Mouse (Mus musculus): ENCODE data around the gene Spryd7.
"Not testable (repeated sequence)": the region's sequence is repeated elsewhere in the genome, so short reads cannot be mapped to it uniquely, and the experiment has no call there.

The Spryd7 gene

DNA sequence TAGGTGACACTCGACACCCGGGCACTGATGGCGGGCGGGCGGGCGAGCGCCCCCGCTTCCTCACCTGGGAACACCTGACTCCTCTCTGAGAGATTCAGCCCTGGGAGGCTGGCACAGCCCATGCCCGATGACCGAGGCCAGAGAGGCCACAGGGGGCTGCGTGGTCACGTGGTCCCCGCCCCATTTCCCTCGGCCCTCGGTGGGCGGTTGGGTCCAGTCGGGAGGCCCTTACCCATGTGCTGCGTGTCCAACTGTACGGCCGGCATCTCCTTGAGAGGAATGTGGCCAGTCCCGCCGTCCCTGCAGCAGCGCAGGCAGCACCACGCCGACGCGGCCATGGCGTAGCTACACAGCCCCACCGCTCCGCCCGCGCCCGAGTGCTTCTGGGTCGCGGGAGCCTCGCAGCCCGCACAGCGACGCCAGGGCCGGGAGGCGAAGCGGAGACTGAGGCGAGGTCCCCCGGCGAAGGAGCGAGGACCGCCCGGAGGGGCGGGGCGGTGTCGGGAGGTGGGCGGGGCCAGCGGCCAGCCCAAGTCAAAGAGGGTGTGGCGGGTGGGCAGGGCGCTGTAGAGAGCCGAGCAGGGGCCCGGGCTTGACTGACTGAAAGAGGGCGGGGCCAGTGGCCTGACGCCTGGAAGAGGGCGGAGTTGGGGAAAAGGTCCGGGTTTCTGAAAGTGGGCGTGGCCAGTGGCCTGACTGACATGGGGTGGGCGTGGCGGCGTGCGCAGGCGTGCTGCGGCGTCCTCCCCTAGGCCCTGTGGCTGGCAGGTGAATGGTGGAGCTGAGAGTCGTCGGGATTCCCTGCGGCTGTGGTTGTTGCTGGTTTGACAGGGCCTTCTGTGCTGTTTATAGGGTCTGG, at the start of gene Spryd7:
Gene Spryd7, minus strand, starts transcription at position 598 of the 859 bp plus-strand sequence.
- peak; percentile 98 to 99 for DNase-seq

DNA sequence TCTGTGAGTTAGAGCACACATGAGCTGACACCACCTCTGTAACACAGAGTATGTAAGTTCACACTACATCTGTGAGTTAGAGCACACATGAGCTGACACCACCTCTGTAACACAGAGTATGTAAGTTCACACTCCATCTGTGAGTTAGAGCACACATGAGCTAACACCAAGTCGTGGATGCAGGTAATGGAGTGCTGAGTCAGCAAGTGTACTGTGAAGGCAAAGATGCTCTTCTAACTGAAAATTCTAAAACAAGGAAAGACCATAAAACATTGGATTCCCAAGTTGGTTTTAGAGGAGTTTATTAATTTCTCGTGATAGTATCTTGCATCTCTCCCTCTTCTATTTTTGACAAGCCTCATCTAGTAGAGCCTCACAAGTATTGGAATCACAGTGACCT, 49.4 kb upstream of the Spryd7 start:
- DNase-seq: not testable (repeated sequence)

DNA sequence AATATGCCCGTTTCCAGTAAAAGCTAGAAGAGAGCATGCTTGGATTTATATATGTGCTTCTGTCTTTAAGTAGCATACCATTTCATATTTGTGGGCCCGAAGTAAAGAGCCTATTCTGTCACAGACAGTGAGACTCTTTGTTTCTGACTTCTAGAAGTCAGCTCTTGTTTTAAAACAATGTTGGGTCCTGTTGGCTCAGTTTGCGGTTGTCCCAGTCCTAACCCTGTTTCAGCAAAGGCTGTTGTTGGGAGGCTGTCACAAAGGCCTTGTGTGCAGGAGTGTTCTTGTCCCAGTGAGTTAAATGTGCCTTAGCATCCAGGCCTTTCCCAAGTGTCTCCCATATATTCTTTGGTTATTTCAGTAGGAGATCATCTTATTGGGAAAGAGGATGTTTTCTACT, 47.4 kb upstream of the Spryd7 start:
- no peak for DNase-seq

GRCm38 (mm10) chr14:61603069-61603755, 46.5 kb upstream of the Spryd7 start:
- no peak for DNase-seq

GRCm38 (mm10) chr14:61601348-61601747, 44.7 kb upstream of the Spryd7 start:
- DNase-seq: no peak

DNA sequence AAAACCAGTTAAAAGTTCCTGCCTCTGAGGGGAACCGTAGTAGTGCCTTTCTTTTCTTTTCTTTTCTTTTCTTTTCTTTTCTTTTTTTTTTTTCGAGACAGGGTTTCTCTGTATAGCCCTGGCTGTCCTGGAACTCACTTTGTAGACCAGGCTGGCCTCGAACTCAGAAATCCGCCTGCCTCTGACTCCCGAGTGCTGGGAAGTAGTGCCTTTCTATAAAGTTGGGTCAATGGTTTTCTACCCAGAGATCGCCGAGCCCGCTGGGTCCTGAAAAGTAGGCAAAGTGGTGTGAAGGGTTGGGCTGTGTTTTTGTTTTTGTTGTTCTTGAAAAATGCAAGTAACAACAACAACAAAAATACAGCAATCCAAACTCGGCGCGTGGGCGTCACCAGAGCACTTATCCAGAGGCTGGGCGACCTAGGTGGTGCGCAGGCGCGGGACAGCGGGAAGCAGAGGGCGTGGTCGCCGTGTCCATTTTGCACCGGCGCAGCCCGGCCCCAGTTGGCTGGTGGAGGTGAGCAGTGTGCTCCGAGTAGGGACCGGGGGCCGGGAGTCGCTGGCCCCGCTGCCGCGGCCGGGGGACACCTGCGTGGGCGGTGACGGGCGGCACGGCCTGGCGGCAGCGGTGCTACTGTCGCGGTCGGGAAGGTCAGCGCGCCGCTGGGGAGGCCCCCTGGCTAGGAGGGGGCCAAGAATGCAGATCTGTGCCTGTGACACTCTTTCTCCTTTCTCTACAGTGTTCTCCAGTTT, 42.5 kb upstream of the Spryd7 start:
- peak; percentile 94 to 96 for DNase-seq

- no peak for DNase-seq
These were observed 41.3 kb upstream of the Spryd7 start, which contains the start of gene Trim13 for GRCm38 (mm10) chr14:61597968-61598367. Gene Trim13 (plus strand): TSS chr14:61598247.

- no peak for DNase-seq
These were observed 40.2 kb upstream of the Spryd7 start for GRCm38 (mm10) chr14:61596719-61597426.

DNA sequence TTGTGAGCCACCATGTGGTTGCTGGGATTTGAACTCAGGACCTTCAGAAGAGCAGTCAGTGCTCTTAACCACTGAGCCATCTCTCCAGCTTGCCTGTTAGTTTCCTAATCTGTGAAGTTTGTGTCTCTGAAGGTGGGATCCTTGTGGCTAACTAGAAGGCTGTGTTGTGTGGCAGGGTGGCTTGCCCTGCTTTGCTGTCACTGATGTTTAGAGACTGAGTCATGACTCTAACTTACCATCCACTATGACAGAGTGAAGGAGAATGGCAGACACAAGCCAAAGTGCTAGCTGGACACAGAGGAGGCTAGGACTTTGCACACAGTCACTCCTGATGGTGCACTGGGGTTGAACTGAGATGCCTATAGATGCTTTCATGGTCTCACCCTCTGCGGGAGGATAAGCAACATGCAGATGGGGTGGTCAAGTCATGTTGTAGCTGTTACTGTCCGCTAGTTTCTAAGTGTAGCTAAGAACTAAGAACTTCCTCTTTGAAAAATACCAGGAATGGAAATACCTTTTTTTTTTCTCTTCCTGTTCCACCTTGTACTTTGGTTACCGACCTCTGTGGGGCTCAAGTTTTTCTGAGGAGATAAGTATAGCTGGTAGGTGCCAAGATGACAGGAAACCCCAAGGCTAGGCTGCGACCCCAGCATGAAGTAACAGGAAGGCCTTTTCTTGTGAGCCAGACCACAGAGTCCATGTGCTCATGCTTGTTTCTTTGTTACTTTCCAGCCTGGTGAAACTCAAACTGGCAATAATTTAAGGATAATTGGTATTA, 32.8 kb upstream of the Spryd7 start:
- DNase-seq: no peak

GRCm38 (mm10) chr14:61575941-61576340, 19.3 kb upstream of the Spryd7 start:
- DNase-seq: no peak

GRCm38 (mm10) chr14:61575066-61575465, 18.4 kb upstream of the Spryd7 start:
- DNase-seq: no peak

DNA sequence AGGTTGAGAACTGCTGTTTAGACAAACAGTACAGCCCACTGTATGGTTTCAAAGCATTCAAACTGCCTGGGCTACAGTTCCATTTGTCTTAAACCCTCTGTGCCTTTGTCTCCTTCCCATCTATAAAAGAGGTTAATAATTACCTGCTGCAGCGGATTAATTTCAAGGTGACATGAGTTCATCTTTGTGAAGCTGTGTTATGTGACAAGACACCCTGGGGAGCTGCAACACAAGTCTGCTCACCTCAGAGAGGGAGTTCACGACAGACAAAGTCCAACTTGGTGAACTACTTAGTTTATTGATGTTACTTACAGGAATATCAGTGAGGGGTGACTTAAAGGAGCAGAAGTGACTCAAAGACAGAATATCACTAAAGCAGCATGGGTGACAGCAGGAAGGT, 15.4 kb upstream of the Spryd7 start:
- peak; percentile 26 to 70 for DNase-seq

DNA sequence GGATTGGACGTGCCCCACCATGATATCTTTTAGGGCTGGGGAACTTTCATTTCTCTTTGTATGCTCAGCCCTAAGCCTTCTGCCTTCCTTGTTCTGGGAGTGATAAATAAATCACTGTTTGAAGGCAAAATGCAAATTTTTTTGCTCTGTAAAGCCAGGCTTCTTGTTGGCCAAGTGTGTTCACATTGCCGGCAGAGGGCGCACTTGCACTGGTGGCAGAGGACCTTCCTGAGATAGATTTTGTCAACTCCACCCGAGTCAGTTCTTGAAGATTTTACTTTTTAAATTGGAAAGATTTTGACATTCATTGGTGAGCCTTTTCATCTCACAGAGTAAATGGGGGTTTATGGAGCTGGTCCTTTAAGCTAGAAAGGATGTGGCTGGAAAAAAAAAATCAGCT, 14.7 kb upstream of the Spryd7 start:
- DNase-seq: peak; percentile 85 to 98

- peak; percentile 19 to 37 for DNase-seq
These were observed 12.7 kb upstream of the Spryd7 start for GRCm38 (mm10) chr14:61569344-61569743.

- not testable (repeated sequence) for DNase-seq
These were observed 9.5 kb upstream of the Spryd7 start for GRCm38 (mm10) chr14:61566211-61566610.

DNA sequence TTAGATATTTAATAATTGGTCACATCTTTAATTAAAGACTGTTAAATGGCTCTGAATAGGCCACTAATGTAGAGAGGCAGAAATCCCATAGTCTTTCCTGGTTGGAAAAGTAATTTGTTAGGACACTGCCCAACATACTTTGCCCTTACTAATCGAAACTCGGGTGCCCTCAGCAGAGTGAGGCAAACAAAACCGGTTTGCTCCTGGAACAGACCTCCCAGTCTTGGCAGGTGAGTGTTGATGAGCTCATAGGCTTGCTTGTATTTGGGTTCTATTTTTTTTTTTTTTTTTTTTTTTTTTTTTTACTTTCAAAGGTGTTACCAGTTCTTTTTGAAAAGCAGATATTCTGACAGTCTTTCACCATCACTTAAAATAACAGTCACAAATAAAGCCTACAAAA, 3.2 kb upstream of the Spryd7 start:
- peak; percentile 52 to 61 for DNase-seq

- no peak for DNase-seq
These were observed 2.2 kb upstream of the Spryd7 start for GRCm38 (mm10) chr14:61558901-61559300.

GRCm38 (mm10) chr14:61555931-61556288, 776 bp downstream of the Spryd7 start:
- DNase-seq: no peak

DNA sequence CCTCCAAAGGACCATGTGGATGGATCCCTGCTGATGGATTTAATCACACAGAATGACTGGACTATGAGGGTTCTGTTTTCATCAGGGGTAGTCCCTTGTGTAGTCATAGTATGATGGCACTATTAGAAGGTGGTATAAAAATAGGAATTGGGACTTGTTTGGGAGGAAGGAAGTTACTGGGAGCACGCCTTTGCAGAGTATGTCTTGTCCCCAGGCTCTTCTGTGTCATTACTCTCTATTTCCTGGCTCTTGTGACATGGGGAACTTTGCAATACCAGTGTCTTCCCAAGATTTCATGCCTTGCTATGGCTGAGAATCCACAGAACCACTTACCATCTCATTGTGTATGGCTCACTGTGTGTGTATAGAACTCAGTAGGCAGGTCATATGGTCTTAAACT, 8.1 kb downstream of the Spryd7 start:
- no peak for DNase-seq

DNA sequence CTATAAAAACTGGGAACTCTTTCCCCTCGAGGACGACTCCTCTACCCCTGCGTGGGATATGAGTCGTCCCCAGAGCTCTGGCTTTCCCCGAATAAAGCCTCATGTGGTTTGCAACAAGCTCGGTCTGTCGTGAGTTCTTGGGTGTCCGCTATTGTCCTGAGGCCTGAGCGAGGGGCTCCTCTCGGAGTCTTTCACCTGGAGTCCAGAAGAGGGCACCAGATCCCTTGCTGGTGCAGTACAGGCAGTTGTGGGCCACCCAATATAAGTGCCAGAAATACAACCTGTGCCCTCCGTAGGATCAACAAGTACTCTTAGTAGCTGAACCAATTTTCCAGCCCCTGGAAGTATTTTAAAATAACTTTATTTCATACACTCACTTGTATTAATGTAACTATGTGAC, 18.9 kb downstream of the Spryd7 start:
- DNase-seq: not testable (repeated sequence)

- no peak for DNase-seq
These were observed 19.9 kb downstream of the Spryd7 start for GRCm38 (mm10) chr14:61536631-61537264.
